Mouse (Mus musculus) forebrain, postnatal 0 days (tissue): ENCODE results near the gene Kcnj4. TPM values are rescaled to one million over a fixed set of nuclear protein-coding genes. Genes with fewer than 3 reads are reported as not detected.

ENCODE experiments used
- ATAC-seq: fragments of 200-750 bp; cut with Nextera tagmentation; 2 replicates; pipeline ENCODE4 v1.8.0; 2017; ENCODE audit warnings: mild to moderate bottlenecking, moderate library complexity
- DNase-seq: peaks from one replicate; pipeline ENCODE4 v3.0.0-alpha.2; 2015
- H3K27ac ChIP-seq: fragments of 300-500 bp; sonication (generic); 2 replicates; pipeline ENCODE4 v1.5.1; 2014; ENCODE audit warnings: low read depth, mild to moderate bottlenecking, antibody characterized with exemption, low read length, moderate library complexity, mixed read lengths
- H3K27me3 ChIP-seq: fragments of 300-500 bp; sonication (generic); 2 replicates; pipeline ENCODE4 v1.6.1; 2014; ENCODE audit warnings: mild to moderate bottlenecking, low read length, mixed read lengths; ENCODE audit not compliant: insufficient read depth
- H3K36me3 ChIP-seq: fragments of 300-500 bp; sonication (generic); 2 replicates; pipeline ENCODE4 v1.6.1; 2014; ENCODE audit warnings: mild to moderate bottlenecking, moderate library complexity; ENCODE audit not compliant: insufficient read depth
- H3K4me1 ChIP-seq: fragments of 300-500 bp; sonication (generic); 2 replicates; pipeline ENCODE4 v1.6.1; 2014; ENCODE audit warnings: antibody characterized with exemption; ENCODE audit not compliant: insufficient read depth
- H3K4me2 ChIP-seq: fragments of 300-500 bp; sonication (generic); 2 replicates; pipeline ENCODE4 v1.6.1; 2014; ENCODE audit warnings: low read depth, mild to moderate bottlenecking, moderate library complexity
- H3K4me3 ChIP-seq: fragments of 300-500 bp; sonication (generic); 2 replicates; pipeline ENCODE4 v1.5.1; 2014; ENCODE audit warnings: low read depth, low read length, mixed read lengths
- H3K9ac ChIP-seq: fragments of 300-500 bp; sonication (generic); 2 replicates; pipeline ENCODE4 v1.6.1; 2014; ENCODE audit warnings: mild to moderate bottlenecking
- H3K9me3 ChIP-seq: fragments of 300-500 bp; sonication (generic); 2 replicates; pipeline ENCODE4 v1.6.1; 2016; ENCODE audit warnings: low read length
- CTCF ChIP-seq: sonication (generic); IDR thresholded peaks from 2 replicates; pipeline ENCODE4 v1.5.1; 2016; ENCODE audit warnings: antibody characterized with exemption, control low read depth, low read depth
- WGBS: fragments of 180-500 bp; shearing (Covaris S2); extraction: QIAGEN DNeasy Blood & Tissue Kit; methylation state at CpG from one replicate; pipeline ENCODE4 v1.1.7; 2014; 5-methylcytosine and 5-hydroxymethylcytosine counted together
- polyA plus RNA-seq: library from polyadenylated mRNA; unstranded; fragments of >200 nt; fragmentation: Nextera tagmentation; extraction: Ambion mirVana; gene quantifications from 2 replicates; pipeline ENCODE4 v1.2.1, GENCODE M21; 2015
- total RNA-seq: library from RNA; depleted of rRNA; stranded (reverse); fragments of >200 nt; gene quantifications from 2 replicates; pipeline ENCODE4 v1.2.3, GENCODE M21; 2014; rRNA removed

The Kcnj4 gene
- 17.3 and 17.8 TPM in 2 replicates for total RNA-seq
- 0.99 and 1.1 TPM in 2 replicates for polyA plus RNA-seq

DNA sequence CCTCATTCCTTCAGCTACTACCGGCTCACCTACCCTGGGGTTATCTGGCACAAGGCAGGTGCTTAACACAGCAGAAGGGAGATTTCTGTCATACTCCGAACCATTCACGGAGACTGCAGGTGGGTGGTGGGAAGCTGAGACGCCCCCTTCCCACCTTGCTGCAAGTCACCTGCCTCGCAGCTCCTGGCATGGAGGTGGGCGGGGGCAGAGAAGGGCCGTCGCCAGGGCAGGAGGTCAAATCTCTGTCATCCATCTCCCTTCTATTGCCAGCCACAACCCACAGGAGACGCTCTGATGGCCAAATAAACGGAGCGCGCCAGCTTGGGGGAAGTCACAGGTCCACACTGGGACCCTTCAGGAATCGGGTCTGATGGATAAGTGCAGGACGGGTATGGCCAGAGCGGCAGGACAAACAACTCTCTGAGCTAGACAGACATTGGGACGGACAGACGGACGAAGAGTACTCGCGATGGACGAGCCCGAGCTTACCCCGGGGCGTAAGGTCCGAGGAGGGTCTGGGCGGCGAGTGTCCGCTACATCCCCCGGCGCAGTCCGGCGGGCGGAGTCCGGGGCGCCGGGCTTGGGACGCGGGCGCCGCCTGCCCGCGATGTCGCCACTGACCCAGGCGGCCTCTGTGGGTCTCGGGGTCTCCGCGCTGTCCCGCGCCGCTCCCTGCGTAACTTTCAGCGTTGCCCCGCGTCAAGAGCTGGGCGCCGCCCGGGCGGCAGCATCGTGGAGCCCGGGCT lies at the start of gene Kcnj4:
Gene Kcnj4 (minus strand): TSS at position 535 of the 746 bp plus-strand sequence.
- H3K9ac ChIP-seq = peak within 1 kb of the TSS; percentile 49
- peaks cover 10% of the 10 kb centered on the region; the same call in 1 of the 2 replicates for H3K4me1 ChIP-seq
- peak within 1 kb of the TSS; percentile 99 for H3K4me2 ChIP-seq
- H3K27ac ChIP-seq = no peak within 1 kb of the TSS
- H3K27me3 ChIP-seq = peaks cover 13% of the 10 kb centered on the region
- DNase-seq (no peak), ATAC-seq (no peak)
- H3K4me3 ChIP-seq = peak within 1 kb of the TSS; percentile 56
- H3K36me3 ChIP-seq = no peaks in the 10 kb centered on the region
- H3K9me3 ChIP-seq = no peaks in the 10 kb centered on the region
- WGBS = under 1% methylated on average over 60 of the region's 60 CpGs
- no peak for TF ChIP-seq CTCF

DNA sequence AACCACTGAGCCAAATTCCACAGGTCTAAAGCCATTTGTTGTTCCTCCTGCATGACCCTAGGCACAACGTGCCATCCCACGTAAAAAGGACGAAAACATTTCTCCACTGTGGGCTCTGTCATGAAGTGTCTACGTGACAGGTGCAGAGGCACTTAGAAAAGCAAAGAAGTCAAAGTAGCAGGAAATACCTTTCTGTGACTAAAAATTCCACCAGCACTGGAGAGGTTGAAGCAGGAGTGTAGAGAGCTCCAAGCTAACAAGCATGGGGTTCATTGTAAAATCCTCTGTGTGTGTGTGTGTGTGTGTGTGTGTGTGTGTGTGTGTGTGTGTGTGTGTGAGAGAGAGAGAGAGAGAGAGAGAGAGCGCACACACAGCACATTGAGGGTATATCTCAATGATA lies 47.5 kb upstream of the Kcnj4 start:
- DNase-seq = no peak
- TF ChIP-seq CTCF = no peak
- Histone ChIP-seq H3K4me1 (no peaks in the 10 kb centered on the region), H3K4me2 (no peak overlapping the region), H3K9me3 (no peaks in the 10 kb centered on the region), H3K27me3 (no peaks in the 10 kb centered on the region), H3K4me3 (no peak overlapping the region), H3K27ac (no peak overlapping the region), H3K36me3 (no peaks in the 10 kb centered on the region), H3K9ac (no peak overlapping the region)
- WGBS = 77% methylated on average over 5 of the region's 5 CpGs
- ATAC-seq = no peak

DNA sequence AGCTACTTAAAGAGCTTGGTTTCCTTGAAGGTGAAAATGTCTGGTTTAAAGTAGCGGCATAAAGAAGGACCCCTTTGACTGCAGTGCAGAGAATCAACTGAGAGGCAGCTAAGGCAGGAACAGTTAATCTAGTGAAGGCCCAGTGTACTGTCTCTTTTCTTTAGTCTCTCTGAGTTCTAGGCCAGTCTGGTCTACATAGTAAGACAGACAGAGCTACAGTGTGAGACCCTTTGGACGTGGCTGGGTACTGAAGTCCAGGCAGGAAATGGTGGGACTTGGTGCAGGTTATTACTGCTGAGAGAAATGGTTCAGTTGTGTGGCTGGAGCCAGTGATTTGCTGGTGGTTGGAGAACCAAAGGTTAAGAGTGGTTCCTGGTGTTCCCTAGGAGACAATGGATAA lies 43.2 kb upstream of the Kcnj4 start:
- Histone ChIP-seq H3K36me3 (peaks cover 1% of the 10 kb centered on the region), H3K27me3 (no peaks in the 10 kb centered on the region), H3K4me1 (peaks cover 15% of the 10 kb centered on the region; the same call in 1 of the 2 replicates), H3K27ac (no peak overlapping the region), H3K4me3 (no peak overlapping the region), H3K9me3 (no peaks in the 10 kb centered on the region), H3K4me2 (no peak overlapping the region), H3K9ac (no peak overlapping the region)
- no peak for DNase-seq
- no peak for TF ChIP-seq CTCF
- 100% methylated on average over 2 of the region's 2 CpGs for WGBS
- ATAC-seq = no peak

DNA sequence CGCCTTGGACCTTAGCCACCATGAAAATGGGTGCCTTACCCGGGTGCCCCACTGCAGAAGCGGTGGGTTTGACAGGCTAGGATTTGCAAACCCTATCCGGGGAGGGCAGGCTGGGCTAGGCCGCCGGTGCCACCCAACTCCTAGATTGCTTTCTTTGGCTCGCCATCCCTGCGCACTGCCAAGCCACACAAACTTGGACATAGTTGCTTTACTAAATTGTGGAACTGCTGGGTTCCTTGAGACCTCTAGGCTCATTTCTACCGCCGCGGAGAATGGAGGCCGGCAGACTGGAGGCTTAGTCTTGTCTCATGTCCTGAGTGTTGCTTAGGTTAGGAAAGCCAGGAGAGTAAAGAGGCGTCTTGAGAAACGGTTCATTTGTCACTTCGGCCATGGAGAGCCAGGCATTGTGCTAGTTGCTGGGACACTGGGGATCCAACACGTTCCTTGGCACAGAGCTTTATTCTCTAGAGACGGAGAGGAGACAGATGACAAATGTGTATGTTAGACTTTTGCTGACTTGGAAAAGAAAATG lies 42.3 kb upstream of the Kcnj4 start:
- Histone ChIP-seq H3K9ac (peak overlapping the region; percentile 76), H3K36me3 (peaks cover 9% of the 10 kb centered on the region), H3K4me1 (peaks cover 15% of the 10 kb centered on the region; the same call in 1 of the 2 replicates), H3K4me3 (peak overlapping the region; percentile 77), H3K9me3 (no peaks in the 10 kb centered on the region), H3K27ac (peak overlapping the region; percentile 99), H3K27me3 (no peaks in the 10 kb centered on the region), H3K4me2 (peak overlapping the region; percentile 65)
- TF ChIP-seq CTCF = no peak
- DNase-seq (no peak), ATAC-seq (0 out of 2 replicates have a peak, but pooled peaks have one; percentile 0)
- 76% methylated on average over 17 of the region's 17 CpGs for WGBS

DNA sequence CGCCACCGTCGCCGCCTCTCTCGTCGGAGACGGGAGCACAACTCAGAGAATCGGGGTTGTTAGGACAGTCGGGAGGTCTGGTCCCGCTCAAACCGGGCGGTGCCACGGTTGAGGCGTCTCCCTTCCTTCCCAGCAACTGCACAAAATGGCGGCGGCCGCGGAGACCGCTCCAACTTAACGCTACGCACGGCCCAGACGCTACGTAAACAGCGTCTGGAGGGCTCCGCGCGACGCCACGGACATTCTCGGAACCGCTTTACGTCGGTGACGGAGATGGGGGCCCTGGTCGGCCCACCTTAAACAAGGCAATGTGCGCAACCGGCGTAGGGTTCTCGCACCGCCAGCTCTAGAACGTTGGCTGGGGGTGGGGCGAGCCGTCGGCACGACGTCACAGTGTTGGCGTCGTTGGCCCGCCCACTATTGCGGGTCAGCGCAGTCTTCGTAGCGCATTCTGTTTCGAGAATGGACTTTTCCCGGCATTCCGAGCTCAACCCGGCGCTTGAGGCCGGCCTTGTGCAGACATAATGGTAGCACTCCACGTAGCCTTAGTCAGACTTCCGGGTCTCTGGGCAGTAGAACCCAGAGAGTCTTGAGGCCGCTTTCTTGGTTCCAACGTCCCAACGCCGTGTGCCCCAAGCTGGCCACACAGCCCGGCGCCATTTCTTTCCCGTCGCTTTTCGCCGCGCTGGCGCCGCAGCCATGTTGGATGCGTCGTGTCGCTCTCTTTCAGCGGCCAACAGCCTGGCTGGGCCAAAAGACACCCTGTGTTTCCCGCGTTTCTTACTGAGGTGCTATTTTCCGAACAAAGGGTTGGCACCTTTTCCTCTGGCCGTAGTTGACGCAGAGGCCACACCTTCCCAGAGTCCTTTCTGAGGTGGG lies 41.6 kb upstream of the Kcnj4 start, which contains the start of gene Ddx17:
Gene Ddx17 (minus strand): TSS at position 332 of the 879 bp plus-strand sequence.
- Histone ChIP-seq H3K4me3 (peak within 1 kb of the TSS; percentile 77), H3K27me3 (no peaks in the 10 kb centered on the region), H3K36me3 (peaks cover 15% of the 10 kb centered on the region), H3K27ac (peak within 1 kb of the TSS; percentile 99), H3K4me1 (peaks cover 15% of the 10 kb centered on the region; the same call in 1 of the 2 replicates), H3K9ac (peak within 1 kb of the TSS; percentile 98), H3K4me2 (peak within 1 kb of the TSS; percentile 65), H3K9me3 (no peaks in the 10 kb centered on the region)
- DNase-seq (peak; percentile 100), ATAC-seq (peak; percentile 98)
- 3% methylated on average over 84 of the region's 84 CpGs for WGBS
- no peak for TF ChIP-seq CTCF

DNA sequence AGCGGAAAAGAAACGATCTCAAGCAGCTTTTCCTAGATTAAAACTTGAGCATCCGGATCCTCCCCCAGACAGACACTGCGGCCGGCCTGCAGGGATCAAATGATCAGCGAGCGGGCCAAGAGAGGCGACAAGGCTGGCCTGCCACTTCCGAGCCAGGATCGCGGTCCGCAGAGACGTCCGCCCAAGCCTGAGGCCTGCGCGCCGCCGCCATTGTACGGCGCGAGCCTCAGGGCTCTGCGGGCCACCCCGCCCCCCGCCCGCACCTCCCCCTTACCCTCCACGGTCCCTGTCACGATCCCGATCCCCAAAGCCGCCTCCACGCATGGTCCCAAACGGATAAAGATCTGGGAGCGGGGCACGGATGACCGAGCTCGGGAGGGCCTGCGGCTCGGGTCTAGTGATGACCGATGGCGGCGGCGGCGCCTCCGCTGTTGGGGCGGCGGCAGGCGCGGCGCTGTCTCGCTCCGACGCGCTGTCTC lies 40.9 kb upstream of the Kcnj4 start:
- Histone ChIP-seq H3K4me2 (peak overlapping the region; percentile 57), H3K4me1 (peaks cover 15% of the 10 kb centered on the region; the same call in 1 of the 2 replicates), H3K27ac (peak overlapping the region; percentile 99), H3K4me3 (peak overlapping the region; percentile 77), H3K9me3 (no peaks in the 10 kb centered on the region), H3K27me3 (no peaks in the 10 kb centered on the region), H3K36me3 (peaks cover 19% of the 10 kb centered on the region), H3K9ac (peak overlapping the region; percentile 98)
- WGBS = 2% methylated on average over 52 of the region's 52 CpGs
- DNase-seq (no peak), ATAC-seq (peak; percentile 64)
- TF ChIP-seq CTCF = no peak
